Mouse (Mus musculus) regulatory T cell (primary cell): ENCODE measurements at regions not wholly inside any gene's neighbourhood (a gene's known extent, or its start where the extent isn't known, plus 50 kb on each side); places are given as distances from the start of the nearest gene placed in this dataset.

ENCODE experiments used
- in situ Hi-C: fragments of 300-600 bp; cut with MboI, MseI; formaldehyde crosslinking; loops from one replicate; pipeline ENCODE4 v1.15.1; 2025; ENCODE audit warnings: high pct_unique_total_duplicates

DNA sequence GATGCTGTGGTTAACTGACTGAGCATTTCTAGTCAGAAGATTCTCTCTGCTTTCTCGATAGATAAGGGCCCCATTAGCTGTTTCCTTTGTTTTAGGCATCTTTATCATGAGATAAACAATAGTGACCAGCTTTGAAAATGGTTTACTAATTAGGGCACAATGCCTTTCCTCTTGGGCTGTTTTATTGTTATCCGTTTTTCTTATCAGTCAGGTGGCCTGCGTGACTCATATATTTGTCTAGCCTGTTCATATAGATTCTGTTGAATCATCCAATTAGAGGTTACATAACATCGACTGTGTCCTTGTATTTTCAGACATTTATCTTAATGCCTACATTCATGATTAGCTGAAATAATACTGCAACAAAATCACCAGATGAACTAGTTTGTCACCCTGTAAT is 531.1 kb downstream of the Gm11232 start:
- in situ Hi-C loops = no loop called here

DNA sequence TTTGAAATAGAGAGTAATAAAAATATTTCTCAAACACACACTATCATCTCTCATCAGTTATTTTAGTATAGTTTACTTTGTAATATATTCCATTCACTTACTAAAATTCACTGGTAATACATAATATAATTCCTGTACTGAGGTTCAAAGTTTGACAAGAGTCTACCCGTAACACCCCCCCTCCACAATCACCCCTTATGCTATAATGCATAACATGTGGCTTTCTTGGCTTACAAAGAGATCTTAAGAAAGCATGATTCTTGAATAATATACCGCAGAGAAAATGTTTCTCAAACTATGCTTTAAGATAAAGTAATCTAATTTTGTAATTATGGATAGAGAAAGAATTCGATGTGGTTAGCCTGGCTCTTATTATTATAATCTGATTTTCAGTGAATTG is 539.7 kb downstream of the Gm11232 start:
- in situ Hi-C loops = no loop called here

DNA sequence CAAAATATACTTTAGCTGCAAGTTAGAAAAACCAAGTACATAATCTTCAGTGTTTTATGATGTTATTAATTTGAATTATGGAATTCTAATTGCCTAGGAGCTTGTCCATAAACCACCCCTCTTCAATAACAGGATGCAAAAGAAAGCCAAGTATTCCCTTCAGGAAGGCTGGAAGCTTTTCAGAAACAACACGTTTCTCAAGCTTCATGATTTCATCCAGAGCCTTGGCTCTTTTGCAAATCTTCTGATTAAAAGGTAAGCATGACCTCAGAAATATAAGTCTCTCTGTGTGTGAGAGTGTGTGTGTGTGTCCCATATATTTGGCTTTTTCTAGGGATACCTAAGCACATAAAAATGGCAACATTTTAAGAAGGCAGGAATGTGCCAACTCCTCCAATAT is 570.0 kb downstream of the Gm11232 start:
- in situ Hi-C loops = no loop called here

DNA sequence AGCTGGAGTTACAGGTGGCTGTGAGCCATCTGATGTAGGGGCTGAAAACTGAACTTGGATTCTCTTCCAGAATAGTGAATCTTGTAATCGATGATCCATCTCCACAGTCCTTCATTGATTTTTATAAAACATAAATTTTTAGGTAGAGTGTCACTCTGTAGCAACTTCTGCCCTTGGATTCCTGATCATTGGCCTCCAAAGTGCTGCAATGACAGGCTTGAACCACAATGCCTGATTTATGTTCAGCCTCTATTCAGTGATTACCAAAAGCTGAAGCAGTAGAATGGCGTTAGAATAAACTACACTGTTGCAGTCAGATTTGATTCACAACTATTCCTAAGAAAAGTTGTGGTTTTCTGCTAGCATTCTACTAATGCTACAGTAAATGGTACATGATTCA is 580.1 kb downstream of the Gm11232 start:
- in situ Hi-C loops = no loop called here

DNA sequence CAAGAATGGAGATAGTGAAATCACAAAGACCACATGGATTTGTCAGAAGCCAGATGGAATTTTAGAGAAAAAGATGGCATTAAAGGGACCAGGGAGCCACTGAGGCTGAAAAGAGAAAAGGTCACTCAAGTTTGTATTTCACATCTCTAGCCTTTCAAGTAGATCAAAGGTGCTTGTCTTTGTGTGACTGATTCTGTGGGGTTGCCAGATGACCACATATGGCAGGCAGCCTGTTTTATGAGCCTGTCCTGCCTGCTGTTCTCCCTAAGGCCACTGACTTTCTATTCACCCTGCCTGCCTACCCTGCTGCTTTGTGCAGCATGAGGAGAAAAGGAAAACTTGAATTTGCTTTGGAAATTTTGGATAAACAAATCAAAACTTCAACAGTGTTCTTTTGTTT is 592.0 kb downstream of the Gm11232 start:
- in situ Hi-C loops = no loop called here

DNA sequence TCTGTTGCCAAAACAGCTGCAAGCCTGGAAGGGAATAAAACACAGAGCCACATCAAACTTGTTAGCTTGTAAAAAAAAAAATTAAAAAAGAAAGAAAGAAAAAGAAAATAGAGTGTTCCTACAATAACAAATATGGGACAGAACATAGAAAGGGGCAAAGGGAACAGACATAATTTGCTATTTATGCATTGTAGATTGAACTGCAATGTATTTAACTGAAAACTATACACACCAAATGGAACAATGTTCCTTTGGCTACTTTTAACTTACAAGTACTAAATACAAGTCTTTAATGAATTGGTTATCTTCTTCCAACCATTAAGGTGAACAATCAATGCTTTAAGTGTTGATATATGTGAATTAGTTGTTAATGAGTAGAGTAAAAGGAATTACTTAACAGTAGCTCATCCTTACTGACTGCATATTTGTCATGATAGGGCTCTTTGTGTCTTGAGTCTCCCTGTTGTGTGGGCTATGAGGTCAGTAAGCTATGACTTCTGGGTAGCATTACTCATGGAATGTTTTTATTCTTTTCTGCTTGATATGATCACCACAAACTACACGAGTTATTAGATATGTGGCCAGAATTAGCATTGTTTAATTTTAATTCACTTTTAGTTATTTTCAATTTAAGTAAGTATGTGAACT is 597.0 kb upstream of the Megf9 start:
- in situ Hi-C loops = no loop called here

DNA sequence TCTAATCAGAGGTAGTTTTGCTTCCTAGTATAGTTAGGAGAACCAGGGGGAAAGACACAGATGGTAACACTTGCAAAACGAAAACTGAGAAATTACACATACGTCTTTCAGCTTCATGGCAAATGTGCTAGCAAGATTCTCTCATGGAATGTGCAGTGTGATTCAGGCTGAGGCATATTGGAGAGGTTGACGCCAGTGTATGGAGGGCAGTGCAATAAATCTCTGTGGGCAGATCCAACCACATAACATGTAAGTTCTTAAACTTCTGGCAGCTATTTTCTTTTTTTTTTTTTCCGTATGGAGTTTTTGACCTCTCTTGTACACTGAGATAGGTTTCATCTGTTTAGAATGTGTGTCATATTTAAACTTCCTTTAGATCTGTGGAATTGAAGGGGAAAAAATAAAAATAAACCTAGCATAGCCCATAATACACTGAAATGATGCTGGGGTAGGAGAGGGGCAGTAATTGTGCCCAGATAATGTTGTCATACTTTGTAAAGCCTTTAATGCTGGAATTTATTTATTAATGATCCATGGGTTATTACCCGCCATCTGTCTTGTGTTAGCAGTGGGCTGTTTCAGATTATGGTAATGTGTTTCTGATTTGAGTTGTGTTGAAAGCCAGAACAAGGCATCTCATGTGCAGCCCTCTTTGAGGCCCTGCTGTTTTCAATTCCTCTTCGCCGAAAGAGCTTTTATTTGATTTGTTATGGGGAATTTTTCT is 596.3 kb upstream of the Megf9 start:
- in situ Hi-C loops = no loop called here

DNA sequence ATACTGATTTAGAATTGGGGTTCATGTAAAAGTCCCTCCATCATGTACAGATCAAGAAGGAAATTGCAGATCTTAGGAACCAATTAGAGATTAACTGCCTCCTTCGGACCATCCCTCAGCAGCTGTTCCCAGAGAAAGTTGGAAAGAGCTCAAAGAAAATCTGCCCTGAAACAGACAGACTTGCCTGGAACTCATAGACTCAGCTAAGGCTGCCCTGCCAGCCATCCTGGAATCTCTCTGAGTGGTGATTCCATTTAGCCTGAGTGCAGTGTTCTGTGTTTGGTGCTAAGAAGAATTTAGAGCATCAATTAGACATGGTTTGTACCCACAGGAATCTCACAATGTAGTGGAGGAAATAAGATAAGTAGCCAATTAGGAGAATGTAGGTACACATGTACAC is 594.5 kb upstream of the Megf9 start:
- in situ Hi-C loops = no loop called here
